Mouse (Mus musculus) left cerebral cortex, adult 11 months (tissue): Measurements from ENCODE around the gene Themis2.
"Not testable (repeated sequence)": the region's sequence is repeated elsewhere in the genome, so short reads cannot be mapped to it uniquely, and the experiment has no call there.

Source experiments
- DNase-seq: peaks from one replicate; pipeline ENCODE4 v3.0.0; 2022; ENCODE audit warnings: low spot score

The Themis2 gene

GRCm38 (mm10) chr4:132752992-132753391 lies 43.2 kb downstream of the Themis2 start:
- DNase-seq, result no peak

- no peak for DNase-seq
Measured at GRCm38 (mm10) chr4:132749258-132749982, 46.8 kb downstream of the Themis2 start.

GRCm38 (mm10) chr4:132748778-132749177 lies 47.4 kb downstream of the Themis2 start:
- no peak for DNase-seq

GRCm38 (mm10) chr4:132747664-132748259 lies 48.4 kb downstream of the Themis2 start:
- no peak for DNase-seq

DNA sequence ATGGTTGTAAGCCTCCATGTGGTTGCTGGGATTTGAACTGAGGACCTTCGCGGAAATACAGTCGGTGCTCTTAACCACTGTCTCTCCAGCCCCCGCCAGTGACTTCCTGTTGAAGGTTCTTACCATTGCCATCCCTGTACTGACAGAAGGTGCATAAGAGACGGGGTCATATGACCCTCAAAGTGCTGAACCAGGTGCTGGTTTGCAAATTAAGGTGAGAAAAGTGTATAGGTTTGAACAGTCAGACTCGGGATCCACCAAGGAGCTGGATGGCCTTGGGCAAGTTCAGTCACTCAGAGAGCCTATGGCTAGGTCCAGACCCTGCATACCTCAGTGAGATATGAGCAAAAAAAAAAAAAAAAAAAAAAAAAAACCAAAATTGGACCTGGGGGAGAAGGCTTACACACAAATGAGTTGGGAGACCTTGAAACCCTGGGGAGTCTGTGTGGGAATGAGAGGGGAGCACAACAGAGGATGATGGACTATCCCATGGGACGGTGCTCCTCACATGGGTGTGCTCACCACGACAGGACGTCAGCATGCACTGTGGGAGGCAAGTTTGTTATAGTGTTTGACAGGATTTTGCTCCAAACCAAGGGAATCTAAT lies 49.2 kb downstream of the Themis2 start:
- no peak for DNase-seq

GRCm38 (mm10) chr4:132743992-132744911 lies 51.9 kb downstream of the Themis2 start:
- peak; percentile 65 for DNase-seq

DNA sequence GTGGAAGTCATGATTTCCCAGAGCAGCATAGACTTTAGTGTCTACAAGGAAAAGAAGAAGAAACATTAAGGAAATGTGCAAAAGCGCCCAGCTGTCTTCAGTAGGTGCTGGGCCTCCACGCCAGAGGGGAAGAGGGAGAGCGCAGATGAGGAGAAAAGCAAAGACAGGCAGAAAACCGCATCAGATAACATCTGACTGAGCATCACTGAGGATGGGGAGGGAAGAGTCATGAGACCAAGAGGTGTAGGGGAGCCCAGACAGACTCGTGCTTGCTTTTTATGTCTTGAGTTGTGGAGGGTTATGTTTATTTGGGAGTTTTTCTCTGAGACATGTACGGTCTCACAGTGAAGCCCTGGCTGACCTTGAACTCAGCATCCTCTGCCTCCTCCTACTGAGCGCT lies 54.7 kb downstream of the Themis2 start:
- no peak for DNase-seq

GRCm38 (mm10) chr4:132737154-132737553 lies 59.0 kb downstream of the Themis2 start:
- not testable (repeated sequence) for DNase-seq

DNA sequence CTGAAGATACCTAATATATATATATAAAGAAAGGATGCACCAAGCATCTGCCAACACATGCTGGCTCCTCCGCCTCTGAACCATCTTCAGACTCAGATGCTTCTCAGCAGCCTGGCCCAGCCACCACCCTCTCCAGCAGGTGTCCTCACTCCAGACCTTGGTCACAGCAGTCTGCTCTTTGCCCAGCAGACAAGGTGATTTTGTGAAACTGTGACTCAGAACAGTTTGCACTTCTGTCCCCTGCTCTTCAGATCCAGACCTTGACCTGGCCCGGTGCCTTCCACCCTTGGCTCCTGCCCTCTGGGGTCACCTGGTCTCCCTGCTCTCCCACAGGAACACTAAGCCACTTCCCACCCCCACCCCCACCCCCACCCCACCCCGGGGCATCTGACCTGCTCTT lies 60.3 kb downstream of the Themis2 start:
- DNase-seq, result no peak

DNA sequence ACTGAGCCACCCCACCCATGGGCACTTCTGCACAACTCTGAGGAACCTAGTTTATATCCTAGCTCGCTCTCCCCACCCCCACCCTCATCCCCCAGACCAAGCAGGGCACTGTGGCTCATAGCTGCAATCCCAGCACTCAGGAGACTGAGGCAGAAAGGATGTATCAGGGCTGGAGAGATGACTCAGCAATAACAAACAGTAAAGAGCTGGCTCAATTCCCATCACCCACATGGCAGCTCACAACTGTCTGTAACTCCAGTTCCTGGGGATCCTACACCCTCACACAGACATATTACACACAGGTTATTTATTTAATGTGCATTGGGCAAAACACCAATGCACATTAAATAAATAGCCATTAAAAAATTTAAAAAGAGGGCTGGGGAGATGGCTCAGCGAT lies 60.8 kb downstream of the Themis2 start:
- no peak for DNase-seq

DNA sequence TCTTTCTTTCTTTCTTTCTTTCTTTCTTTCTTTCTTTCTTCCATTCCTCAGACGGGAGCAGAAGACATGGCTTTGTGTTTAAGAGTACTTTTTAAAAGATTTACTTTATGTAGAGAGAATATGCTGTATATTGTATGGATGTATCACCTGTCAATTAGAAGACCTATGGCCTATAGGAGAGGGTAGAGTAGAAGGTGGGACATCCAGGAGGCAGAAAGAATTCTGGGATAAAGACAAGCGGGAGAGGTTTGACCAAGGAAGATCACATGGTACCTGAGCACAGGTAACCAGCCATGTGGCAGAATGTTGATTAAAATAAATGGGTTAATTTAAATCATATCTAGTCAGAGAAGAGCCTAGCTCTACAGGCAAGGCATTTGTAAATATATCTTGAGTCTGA lies 61.4 kb downstream of the Themis2 start:
- no peak for DNase-seq

DNA sequence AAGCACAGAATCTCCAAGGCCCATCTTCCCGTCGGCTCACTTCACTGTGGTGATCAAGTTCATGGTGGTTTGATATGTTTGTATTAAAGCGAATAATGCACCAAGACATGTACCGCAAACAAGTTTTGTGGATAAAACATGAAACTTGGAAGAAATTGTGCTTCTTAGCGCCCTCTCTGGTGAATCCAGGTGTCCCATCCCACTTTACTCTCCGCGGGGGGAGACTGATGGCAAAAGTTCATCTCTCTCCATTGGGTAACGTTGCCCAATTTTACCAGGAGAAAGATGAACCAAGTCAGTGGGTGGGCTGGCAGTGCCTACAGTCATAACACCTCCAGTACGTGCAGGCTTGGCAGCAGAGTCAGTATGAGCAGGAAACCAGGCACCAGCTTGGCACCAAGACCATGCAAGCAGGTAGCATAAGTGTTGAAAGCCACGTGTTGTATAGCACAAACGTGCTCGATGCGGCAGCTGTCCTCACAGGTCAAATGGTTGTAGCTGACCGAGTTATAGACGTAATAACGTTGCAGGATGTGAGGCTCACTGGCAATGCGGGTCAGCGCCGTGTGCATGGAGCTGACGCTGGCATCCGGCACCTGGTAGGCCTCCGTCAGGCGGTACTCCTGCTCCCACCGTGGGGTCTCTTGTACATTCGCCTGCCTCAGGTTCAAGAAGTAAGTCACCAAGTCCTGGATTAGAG lies 63.0 kb downstream of the Themis2 start:
- DNase-seq, result no peak

- DNase-seq, result no peak
Measured at GRCm38 (mm10) chr4:132732148-132732684, 64.0 kb downstream of the Themis2 start, which contains the start of gene Xkr8. Xkr8 (minus strand) TSS chr4:132732546.
